Mouse (Mus musculus): ENCODE measurements around the gene Sfmbt1. TPM values are rescaled to one million over a fixed set of nuclear protein-coding genes. Genes with fewer than 3 reads are reported as not detected.
"Not testable (repeated sequence)": the region's sequence is repeated elsewhere in the genome, so short reads cannot be mapped to it uniquely, and the experiment has no call there.

The Sfmbt1 gene
- polyA plus RNA-seq, 1 experiment from 2014 or later = 15.9 TPM

GRCm38 (mm10) chr14:30713769-30714168, 880 bp upstream of the Sfmbt1 start:
- H3K9ac ChIP-seq (ENCODE audit: low read depth, low read length) = no peak overlapping the region

DNA sequence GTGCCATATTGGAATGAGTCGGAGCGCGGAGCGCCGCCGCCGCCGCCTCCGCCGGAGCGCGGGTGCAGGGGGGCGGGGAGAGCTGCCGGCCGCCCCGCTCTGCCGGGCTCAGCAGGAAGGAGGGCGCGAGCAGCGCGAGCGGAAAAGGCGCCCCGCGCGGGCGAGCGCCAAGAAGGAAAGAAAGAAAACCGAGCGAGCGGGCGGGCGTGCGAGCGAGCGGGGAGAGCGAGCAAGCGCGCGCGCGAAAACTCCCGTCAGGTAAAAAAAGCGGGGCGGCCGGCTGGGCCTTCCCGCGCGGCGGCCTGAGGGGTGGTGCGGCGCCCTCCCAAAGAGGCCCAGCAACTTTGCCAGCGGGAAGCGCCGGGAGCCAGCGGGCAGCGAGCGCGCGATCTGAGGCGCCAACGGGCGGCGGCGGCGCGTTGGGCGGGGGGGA, 985 bp downstream of the Sfmbt1 start:
- Histone ChIP-seq H3K4me2 (ENCODE audit: low read length) (peak overlapping the region; percentile 80), H3K36me3 (ENCODE audit: control insufficient read depth, insufficient read depth, low read length) (no peaks in the 10 kb centered on the region), H3K4me1 (ENCODE audit: control insufficient read depth, insufficient read depth, low read depth, low read length) (peaks cover 8% of the 10 kb centered on the region), H3K27me3 (replicated peaks; ENCODE audit: control insufficient read depth, insufficient read depth, low read length) (no peaks in the 10 kb centered on the region), H3K4me3 (ENCODE audit: low read length) (peak overlapping the region; percentile 93), H3K9ac (ENCODE audit: low read depth, low read length) (peak overlapping the region; percentile 89), H3K9me3 (ENCODE audit: control insufficient read depth, low read length) (no peaks in the 10 kb centered on the region), H3K27ac (ENCODE audit: low read depth, low read length) (peak overlapping the region; percentile 94)
- peak; percentile 88 for ATAC-seq
- WGBS = under 1% methylated on average over 59 of the region's 68 CpGs

More at GRCm38 (mm10) chr14:30713769-30714168, 880 bp upstream of the Sfmbt1 start:
- WGBS = 78% methylated on average over 1 of the region's 1 CpGs
- H3K27me3 ChIP-seq (replicated peaks; ENCODE audit: control insufficient read depth, insufficient read depth, low read length) = no peaks in the 10 kb centered on the region
- H3K27ac ChIP-seq (ENCODE audit: low read depth, low read length) = no peak overlapping the region
- H3K4me1 ChIP-seq (ENCODE audit: control insufficient read depth, insufficient read depth, low read depth, low read length) = peaks cover 8% of the 10 kb centered on the region
- no peak overlapping the region for H3K4me3 ChIP-seq (ENCODE audit: low read length)
- no peak overlapping the region for H3K4me2 ChIP-seq (ENCODE audit: low read length)
- H3K9me3 ChIP-seq (ENCODE audit: control insufficient read depth, low read length) = no peaks in the 10 kb centered on the region
- H3K36me3 ChIP-seq (ENCODE audit: control insufficient read depth, insufficient read depth, low read length) = no peaks in the 10 kb centered on the region
- no peak for ATAC-seq

GRCm38 (mm10) chr14:30716051-30716952, 1.7 kb downstream of the Sfmbt1 start:
- Histone ChIP-seq H3K9me3 (ENCODE audit: control insufficient read depth, low read length) (no peaks in the 10 kb centered on the region), H3K4me1 (ENCODE audit: control insufficient read depth, insufficient read depth, low read depth, low read length) (peaks cover 8% of the 10 kb centered on the region), H3K27me3 (replicated peaks; ENCODE audit: control insufficient read depth, insufficient read depth, low read length) (no peaks in the 10 kb centered on the region), H3K27ac (ENCODE audit: low read depth, low read length) (peak overlapping the region; percentile 94), H3K4me3 (ENCODE audit: low read length) (peak overlapping the region; percentile 93), H3K4me2 (ENCODE audit: low read length) (peak overlapping the region; percentile 80), H3K36me3 (ENCODE audit: control insufficient read depth, insufficient read depth, low read length) (no peaks in the 10 kb centered on the region), H3K9ac (ENCODE audit: low read depth, low read length) (peak overlapping the region; percentile 89)
- peak; percentile 66 for ATAC-seq
- WGBS = under 1% methylated on average over 67 of the region's 106 CpGs

DNA sequence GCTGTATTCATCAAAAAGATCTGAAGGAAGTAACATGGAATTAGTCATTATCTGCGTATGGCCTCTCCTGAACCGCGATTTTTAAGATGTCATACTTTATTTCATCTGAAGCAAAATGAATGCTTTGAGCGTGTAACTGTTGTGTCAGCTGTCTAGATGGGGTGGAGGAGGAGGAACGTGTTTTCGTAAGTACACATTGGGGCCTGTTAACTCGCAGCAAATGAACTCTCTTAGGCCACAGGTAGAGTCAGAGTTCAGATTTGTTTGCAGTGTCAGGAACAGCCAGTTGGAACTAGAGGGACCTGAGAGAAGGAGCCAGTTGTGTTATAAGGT, 2.3 kb downstream of the Sfmbt1 start:
- 5% methylated on average over 7 of the region's 7 CpGs for WGBS
- H3K27me3 ChIP-seq (replicated peaks; ENCODE audit: control insufficient read depth, insufficient read depth, low read length) = no peaks in the 10 kb centered on the region
- no peak for ATAC-seq
- no peak overlapping the region; the same call in 1 of the 2 replicates for H3K27ac ChIP-seq (ENCODE audit: low read depth, low read length)
- H3K9me3 ChIP-seq (ENCODE audit: control insufficient read depth, low read length) = no peaks in the 10 kb centered on the region
- peaks cover 8% of the 10 kb centered on the region for H3K4me1 ChIP-seq (ENCODE audit: control insufficient read depth, insufficient read depth, low read depth, low read length)
- no peaks in the 10 kb centered on the region for H3K36me3 ChIP-seq (ENCODE audit: control insufficient read depth, insufficient read depth, low read length)
- peak overlapping the region; percentile 80 for H3K4me2 ChIP-seq (ENCODE audit: low read length)
- peak overlapping the region; percentile 89 for H3K9ac ChIP-seq (ENCODE audit: low read depth, low read length)
- H3K4me3 ChIP-seq (ENCODE audit: low read length) = peak overlapping the region; percentile 93

- H3K4me1 ChIP-seq (ENCODE audit: control insufficient read depth, insufficient read depth, low read depth, low read length); H3K27ac ChIP-seq (ENCODE audit: low read depth, low read length); H3K4me2 ChIP-seq (ENCODE audit: low read length); ATAC-seq; H3K36me3 ChIP-seq (ENCODE audit: control insufficient read depth, insufficient read depth, low read length); H3K4me3 ChIP-seq (ENCODE audit: low read length); H3K9me3 ChIP-seq (ENCODE audit: control insufficient read depth, low read length); H3K9ac ChIP-seq (ENCODE audit: low read depth, low read length); H3K27me3 ChIP-seq (replicated peaks; ENCODE audit: control insufficient read depth, insufficient read depth, low read length): not testable (repeated sequence)
- WGBS = 90% methylated on average over 1 of the region's 1 CpGs
Measured at GRCm38 (mm10) chr14:30718696-30719095, 4.0 kb downstream of the Sfmbt1 start.

GRCm38 (mm10) chr14:30719514-30719913, 4.9 kb downstream of the Sfmbt1 start:
- no peaks in the 10 kb centered on the region for H3K36me3 ChIP-seq (ENCODE audit: control insufficient read depth, insufficient read depth, low read length)
- no peak overlapping the region for H3K4me3 ChIP-seq (ENCODE audit: low read length)
- no peaks in the 10 kb centered on the region for H3K27me3 ChIP-seq (replicated peaks; ENCODE audit: control insufficient read depth, insufficient read depth, low read length)
- no peak overlapping the region for H3K4me2 ChIP-seq (ENCODE audit: low read length)
- no peaks in the 10 kb centered on the region for H3K9me3 ChIP-seq (ENCODE audit: control insufficient read depth, low read length)
- H3K9ac ChIP-seq (ENCODE audit: low read depth, low read length) = no peak overlapping the region
- H3K27ac ChIP-seq (ENCODE audit: low read depth, low read length) = no peak overlapping the region
- 81% methylated on average over 1 of the region's 1 CpGs for WGBS
- no peak for ATAC-seq
- peaks cover 8% of the 10 kb centered on the region for H3K4me1 ChIP-seq (ENCODE audit: control insufficient read depth, insufficient read depth, low read depth, low read length)

DNA sequence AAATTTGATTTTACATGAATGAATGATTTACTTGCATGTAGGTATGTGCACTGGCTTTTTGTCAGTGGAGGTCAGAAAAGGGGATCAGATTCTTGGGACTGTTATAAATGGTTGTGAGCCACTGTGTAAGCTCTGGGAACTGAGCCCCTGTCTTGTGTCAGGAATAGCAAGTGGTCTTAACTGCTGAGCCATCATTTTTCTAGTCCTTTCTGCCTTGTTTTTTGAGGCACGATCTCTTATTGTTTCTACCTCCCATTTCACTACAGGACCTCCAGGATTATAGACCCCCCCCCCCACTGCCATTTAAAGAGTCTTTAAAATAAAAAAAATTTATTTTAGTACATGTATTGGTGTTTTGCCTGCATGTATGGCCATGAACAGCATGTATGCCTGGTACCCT, 7.2 kb downstream of the Sfmbt1 start:
- Histone ChIP-seq H3K9me3 (ENCODE audit: control insufficient read depth, low read length) (no peaks in the 10 kb centered on the region), H3K27ac (ENCODE audit: low read depth, low read length) (no peak overlapping the region), H3K9ac (ENCODE audit: low read depth, low read length) (no peak overlapping the region), H3K27me3 (replicated peaks; ENCODE audit: control insufficient read depth, insufficient read depth, low read length) (no peaks in the 10 kb centered on the region), H3K36me3 (ENCODE audit: control insufficient read depth, insufficient read depth, low read length) (no peaks in the 10 kb centered on the region), H3K4me3 (ENCODE audit: low read length) (no peak overlapping the region), H3K4me2 (ENCODE audit: low read length) (no peak overlapping the region), H3K4me1 (ENCODE audit: control insufficient read depth, insufficient read depth, low read depth, low read length) (peaks cover 6% of the 10 kb centered on the region)
- 79% methylated on average over 1 of the region's 1 CpGs for WGBS
- no peak for ATAC-seq

DNA sequence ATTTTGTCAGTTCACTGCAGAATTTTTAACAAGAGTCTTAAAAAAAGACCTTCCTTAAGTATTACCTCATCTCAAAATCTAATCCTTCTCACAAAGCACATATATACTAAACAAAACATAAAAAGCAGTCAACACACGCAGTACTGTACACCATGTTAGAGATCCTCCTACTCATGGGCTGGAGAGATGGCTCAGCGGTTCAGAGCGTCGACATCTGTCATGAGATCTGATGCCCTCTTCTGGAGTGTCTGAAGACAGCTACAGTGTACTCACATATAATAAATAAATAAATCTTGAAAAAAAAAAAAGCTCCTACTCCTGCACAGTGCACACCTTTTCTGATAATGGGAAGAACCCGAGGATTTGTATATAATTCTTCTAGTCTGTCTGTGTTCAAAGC, 7.8 kb downstream of the Sfmbt1 start:
- H3K36me3 ChIP-seq (ENCODE audit: control insufficient read depth, insufficient read depth, low read length) = no peaks in the 10 kb centered on the region
- 86% methylated on average over 5 of the region's 5 CpGs for WGBS

GRCm38 (mm10) chr14:30731896-30732295, 17.2 kb downstream of the Sfmbt1 start:
- no peak for ATAC-seq

More for the DNA sequence above, 7.8 kb downstream of the Sfmbt1 start:
- H3K9ac ChIP-seq (ENCODE audit: low read depth, low read length) = no peak overlapping the region
- no peak overlapping the region for H3K27ac ChIP-seq (ENCODE audit: low read depth, low read length)
- H3K4me1 ChIP-seq (ENCODE audit: control insufficient read depth, insufficient read depth, low read depth, low read length) = peaks cover 3% of the 10 kb centered on the region
- H3K9me3 ChIP-seq (ENCODE audit: control insufficient read depth, low read length) = no peaks in the 10 kb centered on the region
- no peak overlapping the region for H3K4me3 ChIP-seq (ENCODE audit: low read length)
- no peak overlapping the region for H3K4me2 ChIP-seq (ENCODE audit: low read length)
- ATAC-seq = no peak
- no peaks in the 10 kb centered on the region for H3K27me3 ChIP-seq (replicated peaks; ENCODE audit: control insufficient read depth, insufficient read depth, low read length)

More at GRCm38 (mm10) chr14:30731896-30732295, 17.2 kb downstream of the Sfmbt1 start:
- Histone ChIP-seq H3K9ac (ENCODE audit: low read depth, low read length) (no peak overlapping the region), H3K27me3 (replicated peaks; ENCODE audit: control insufficient read depth, insufficient read depth, low read length) (no peaks in the 10 kb centered on the region), H3K4me2 (ENCODE audit: low read length) (no peak overlapping the region), H3K4me3 (ENCODE audit: low read length) (no peak overlapping the region), H3K9me3 (ENCODE audit: control insufficient read depth, low read length) (no peaks in the 10 kb centered on the region), H3K27ac (ENCODE audit: low read depth, low read length) (no peak overlapping the region), H3K4me1 (ENCODE audit: control insufficient read depth, insufficient read depth, low read depth, low read length) (no peaks in the 10 kb centered on the region), H3K36me3 (ENCODE audit: control insufficient read depth, insufficient read depth, low read length) (no peaks in the 10 kb centered on the region)
- 76% methylated on average over 3 of the region's 3 CpGs for WGBS
